Mouse (Mus musculus) lung, postnatal 0 days (tissue): ENCODE results near the gene Il15ra. TPM values are rescaled to one million over a fixed set of nuclear protein-coding genes. Genes with fewer than 3 reads are reported as not detected.
"Not testable (repeated sequence)": the region's sequence is repeated elsewhere in the genome, so short reads cannot be mapped to it uniquely, and the experiment has no call there.

Source experiments
- ATAC-seq: fragments of 200-750 bp; cut with Nextera tagmentation; 2 replicates; pipeline ENCODE4 v1.8.0; 2017; ENCODE audit warnings: moderate library complexity
- DNase-seq: peaks from one replicate; pipeline ENCODE4 v3.0.0-alpha.2; 2016; ENCODE audit warnings: low spot score
- H3K27ac ChIP-seq: fragments of 300-500 bp; sonication (generic); 2 replicates; pipeline ENCODE4 v1.5.1; 2014; ENCODE audit warnings: antibody characterized with exemption, mild to moderate bottlenecking, low read length, mixed read lengths
- H3K27me3 ChIP-seq: fragments of 300-500 bp; sonication (generic); replicated peaks from 2 replicates; pipeline ENCODE4 v1.6.1; 2014; ENCODE audit warnings: low read length, mixed read lengths; ENCODE audit not compliant: insufficient read depth
- H3K36me3 ChIP-seq: fragments of 300-500 bp; sonication (generic); 2 replicates; pipeline ENCODE4 v1.6.1; 2014; ENCODE audit warnings: low read length, mixed read lengths; ENCODE audit not compliant: insufficient read depth
- H3K4me1 ChIP-seq: fragments of 300-500 bp; sonication (generic); 2 replicates; pipeline ENCODE4 v1.6.1; 2014; ENCODE audit warnings: antibody characterized with exemption, low read depth, low read length, mixed read lengths; ENCODE audit not compliant: insufficient read depth
- H3K4me2 ChIP-seq: fragments of 300-500 bp; sonication (generic); replicated peaks from 2 replicates; pipeline ENCODE4 v1.6.1; 2014; ENCODE audit warnings: low read depth, mild to moderate bottlenecking, low read length, moderate library complexity, mixed read lengths
- H3K4me3 ChIP-seq: fragments of 300-500 bp; sonication (generic); 2 replicates; pipeline ENCODE4 v1.5.1; 2014; ENCODE audit warnings: low read depth, low read length
- H3K9ac ChIP-seq: fragments of 300-500 bp; sonication (generic); replicated peaks from 2 replicates; pipeline ENCODE4 v1.6.1; 2014; ENCODE audit warnings: low read depth, mild to moderate bottlenecking
- H3K9me3 ChIP-seq: fragments of 300-500 bp; sonication (generic); 2 replicates; pipeline ENCODE4 v1.6.1; 2016; ENCODE audit warnings: low read length, mixed read lengths
- CTCF ChIP-seq: IDR thresholded peaks from 2 replicates; pipeline ENCODE4 v1.5.1; 2016; ENCODE audit warnings: antibody characterized with exemption, mild to moderate bottlenecking
- EP300 ChIP-seq: IDR thresholded peaks from 2 replicates; pipeline ENCODE4 v1.6.1; 2016; ENCODE audit warnings: antibody characterized with exemption, mild to moderate bottlenecking, control low read depth
- WGBS: fragments of 180-500 bp; shearing (Covaris S2); extraction: QIAGEN DNeasy Blood & Tissue Kit; methylation state at CpG from one replicate; pipeline ENCODE4 v1.1.7; 2014; 5-methylcytosine and 5-hydroxymethylcytosine counted together
- polyA plus RNA-seq: library from polyadenylated mRNA; unstranded; fragments of >200 nt; fragmentation: Nextera tagmentation; extraction: Ambion mirVana; gene quantifications from 2 replicates; pipeline ENCODE4 v1.2.1, GENCODE M21; 2015

Gene Il15ra
- polyA plus RNA-seq, 1 experiment from 2014 or later: 6.7 TPM

- WGBS: 2% methylated on average over 27 of the region's 28 CpGs
- Histone ChIP-seq H3K9me3 (no peaks in the 10 kb centered on the region), H3K9ac (peak overlapping the region; percentile 70), H3K36me3 (no peaks in the 10 kb centered on the region), H3K27ac (no peak overlapping the region), H3K27me3 (no peaks in the 10 kb centered on the region), H3K4me2 (peak overlapping the region; percentile 94), H3K4me1 (no peaks in the 10 kb centered on the region), H3K4me3 (peak overlapping the region; percentile 81)
- ATAC-seq: peak; percentile 17; the same call in 1 of the 2 replicates
- no peak for TF ChIP-seq EP300
- TF ChIP-seq CTCF: no peak
- peak; percentile 12 for DNase-seq
Observed at GRCm38 (mm10) chr2:11706030-11706745, 1.1 kb downstream of the Il15ra start.

- no peaks in the 10 kb centered on the region for H3K27me3 ChIP-seq
- ATAC-seq (no peak), DNase-seq (peak; percentile 27)
- no peaks in the 10 kb centered on the region for H3K36me3 ChIP-seq
- H3K4me1 ChIP-seq: no peaks in the 10 kb centered on the region
- no peak for TF ChIP-seq CTCF
- no peak for TF ChIP-seq EP300
- H3K9me3 ChIP-seq: no peaks in the 10 kb centered on the region
- peak overlapping the region; percentile 94 for H3K4me2 ChIP-seq
- no peak overlapping the region for H3K27ac ChIP-seq
- 35% methylated on average over 6 of the region's 6 CpGs for WGBS
- no peak overlapping the region for H3K9ac ChIP-seq
- peak overlapping the region; percentile 81; the same call in 1 of the 2 replicates for H3K4me3 ChIP-seq
Observed at GRCm38 (mm10) chr2:11706746-11707065, 1.6 kb downstream of the Il15ra start.

GRCm38 (mm10) chr2:11708538-11708937, 3.4 kb downstream of the Il15ra start:
- ATAC-seq (no peak), DNase-seq (peak; percentile 15)
- H3K9me3 ChIP-seq: no peaks in the 10 kb centered on the region
- no peak overlapping the region for H3K4me2 ChIP-seq
- 78% methylated on average over 5 of the region's 5 CpGs for WGBS
- no peaks in the 10 kb centered on the region for H3K27me3 ChIP-seq
- H3K4me3 ChIP-seq: no peak overlapping the region
- H3K4me1 ChIP-seq: no peaks in the 10 kb centered on the region
- TF ChIP-seq CTCF: no peak
- TF ChIP-seq EP300: no peak
- no peak overlapping the region for H3K9ac ChIP-seq
- H3K27ac ChIP-seq: no peak overlapping the region
- H3K36me3 ChIP-seq: no peaks in the 10 kb centered on the region

DNA sequence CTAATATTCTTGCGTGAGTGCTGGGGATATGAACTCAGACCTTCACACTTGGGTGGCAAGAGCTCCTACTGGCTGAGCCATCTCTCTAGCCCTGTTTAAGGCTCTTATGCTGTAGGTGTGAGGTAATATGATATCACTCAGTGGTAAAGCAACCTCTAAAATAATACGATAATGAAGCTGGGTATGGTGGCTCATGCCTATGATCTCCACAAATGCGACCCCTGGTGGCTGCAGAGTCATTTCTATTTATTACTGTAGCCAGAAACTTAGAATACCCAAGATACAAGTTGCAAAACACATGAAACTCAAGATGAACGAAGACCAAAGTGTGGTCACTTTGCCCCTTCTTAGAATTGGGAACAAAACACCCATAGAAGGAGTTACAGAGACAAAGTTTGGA, 5.0 kb downstream of the Il15ra start:
- peak; percentile 61 for TF ChIP-seq CTCF
- peak; percentile 60 for DNase-seq
- not testable (repeated sequence) for H3K4me1 ChIP-seq, H3K4me2 ChIP-seq, ATAC-seq, H3K9ac ChIP-seq, H3K36me3 ChIP-seq, H3K27me3 ChIP-seq, H3K27ac ChIP-seq, H3K4me3 ChIP-seq, H3K9me3 ChIP-seq
- WGBS: 40% methylated on average over 4 of the region's 4 CpGs

DNA sequence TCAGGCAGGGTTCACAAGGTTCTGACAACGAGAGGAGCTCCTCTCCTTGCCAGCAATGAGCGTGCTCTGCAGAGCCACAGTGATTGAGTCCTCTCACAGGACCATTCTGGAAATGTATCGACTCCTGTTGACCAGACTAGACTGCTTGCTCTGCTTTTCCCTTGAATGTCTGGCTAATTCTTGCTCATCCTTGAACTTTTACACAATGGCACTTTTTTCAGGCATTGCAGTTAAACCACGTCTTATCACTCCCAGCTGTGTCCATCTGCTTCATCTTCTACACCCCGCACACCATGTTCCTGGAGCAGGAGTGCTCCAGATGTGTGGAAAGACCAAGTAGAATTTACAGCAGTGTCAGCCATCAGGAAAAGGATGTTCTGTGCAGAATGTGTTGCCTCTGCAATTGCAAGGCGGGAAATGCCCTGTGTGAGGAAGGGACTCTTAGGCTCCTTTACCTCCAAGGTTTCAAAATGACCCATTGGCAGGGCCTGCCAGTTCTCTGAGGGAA, 7.4 kb downstream of the Il15ra start:
- TF ChIP-seq CTCF (no peak), EP300 (0 out of 2 replicates have a peak, but pooled peaks have one; percentile 7)
- Histone ChIP-seq H3K27me3 (no peaks in the 10 kb centered on the region), H3K36me3 (no peaks in the 10 kb centered on the region), H3K27ac (no peak overlapping the region), H3K4me2 (no peak overlapping the region), H3K9ac (no peak overlapping the region), H3K9me3 (no peaks in the 10 kb centered on the region), H3K4me1 (no peaks in the 10 kb centered on the region), H3K4me3 (no peak overlapping the region)
- ATAC-seq (peak; percentile 71), DNase-seq (peak; percentile 46)
- 69% methylated on average over 6 of the region's 6 CpGs for whole genome bisulfite sequencing

GRCm38 (mm10) chr2:11713021-11713420, 7.9 kb downstream of the Il15ra start:
- Histone ChIP-seq H3K27me3 (no peaks in the 10 kb centered on the region), H3K9me3 (no peaks in the 10 kb centered on the region), H3K4me3 (no peak overlapping the region), H3K4me2 (no peak overlapping the region), H3K4me1 (no peaks in the 10 kb centered on the region), H3K27ac (no peak overlapping the region), H3K36me3 (no peaks in the 10 kb centered on the region), H3K9ac (no peak overlapping the region)
- WGBS: 52% methylated on average over 3 of the region's 3 CpGs
- TF ChIP-seq CTCF: no peak
- TF ChIP-seq EP300: no peak
- DNase-seq: peak; percentile 58
- peak; percentile 46 for ATAC-seq
